Mouse (Mus musculus) erythroblast, embryonic 14.5 days (primary cell): ENCODE data around the gene Acsl1.

Experiments
- GATA1 ChIP-seq: IDR thresholded peaks from 2 replicates; pipeline ENCODE4 v1.6.1; 2012; ENCODE audit warnings: low read length, inconsistent platforms, mixed read lengths
- TAL1 ChIP-seq: IDR thresholded peaks from 3 replicates; pipeline ENCODE4 v1.6.1; 2012; ENCODE audit warnings: low read length, inconsistent platforms, mixed read lengths

DNA sequence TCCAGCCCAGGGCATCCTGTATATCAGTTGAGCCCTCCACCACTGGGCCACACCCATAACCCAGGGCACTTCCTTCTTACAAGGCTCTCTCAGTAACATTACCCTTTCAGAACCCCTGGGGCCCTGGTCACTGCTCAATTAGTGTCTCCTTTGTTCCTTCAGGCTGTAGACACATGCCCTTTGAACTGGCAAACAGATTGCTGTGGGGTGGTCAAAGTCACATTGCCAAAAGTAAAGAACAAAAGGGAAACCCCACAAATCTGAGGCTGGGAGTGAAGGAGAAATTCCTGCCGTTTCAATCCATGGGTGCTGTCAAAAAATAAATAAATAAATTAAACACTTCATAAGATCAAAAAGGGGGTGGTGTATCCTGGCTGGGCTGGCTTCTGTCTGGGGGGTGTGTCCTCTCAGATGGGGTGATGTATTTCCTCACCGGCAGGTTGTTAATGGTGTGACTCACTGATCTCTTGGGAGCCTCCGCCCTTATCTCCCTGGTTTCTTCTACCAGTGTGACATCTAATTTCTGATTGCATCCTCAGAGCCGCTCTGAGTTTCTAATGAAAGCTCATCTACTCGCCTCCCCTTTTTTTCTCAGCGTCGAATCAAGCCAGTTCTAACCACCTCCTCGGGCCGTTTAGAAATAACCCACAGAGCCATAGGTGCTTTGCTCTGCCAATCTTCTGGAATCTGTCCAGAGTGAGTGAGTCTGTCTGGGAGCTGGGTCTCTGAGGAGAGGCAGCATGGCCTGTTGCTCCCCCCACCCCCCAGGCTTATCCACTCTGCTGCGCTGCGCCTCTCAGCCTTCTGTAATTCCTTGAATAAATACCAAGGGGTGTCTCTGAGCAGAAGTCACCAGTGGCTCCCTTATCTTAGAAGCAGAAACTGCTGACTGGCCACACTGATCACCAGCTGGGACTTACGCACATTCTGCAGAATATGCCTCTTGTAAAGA is 24.6 kb upstream of the Acsl1 start:
- TF ChIP-seq GATA1 (no peak), TAL1 (no peak)
